In genomic region chr12:67220041-67220440, GRCm38 (mm10) we compare ENCODE assay signal across 7 mouse cellular contexts. TPM values are rescaled to one million over a fixed set of nuclear protein-coding genes. Genes with fewer than 3 reads are reported as not detected.
DNase-seq lines count a peak whose midpoint lies in the region; ATAC-seq lines count a peak whose summit lies in the region.

No protein-coding gene starts in this region.

- peaks cover 24% of the 10 kb centered on the region for H3K4me1 ChIP-seq in forebrain, embryonic 13.5 days

- 0% methylated on average over 6 of the region's 6 CpGs for WGBS in forebrain, embryonic 13.5 days

- peak; percentile 14 for DNase-seq in layer of hippocampus, adult 9-11 months
- no peak for DNase-seq in layer of hippocampus, postnatal 25 days (ENCODE audit: extremely low spot score in 1 of 2, low spot score in 1 of 2)
- peak; percentile 16 for DNase-seq in left cerebral cortex, postnatal 4 days
- peak; percentile 9 for DNase-seq in right cerebral cortex, postnatal 4 days
- no peak for DNase-seq in urinary bladder, postnatal 4 days (ENCODE audit: low spot score in 2 of 2)
- DNase-seq in spleen, postnatal 4 days (ENCODE audit: low spot score in 2 of 2), result no peak

- H3K9ac ChIP-seq in forebrain, embryonic 13.5 days, result peak overlapping the region; percentile 85

- H3K36me3 ChIP-seq in forebrain, embryonic 13.5 days (ENCODE audit: poor library complexity, severe bottlenecking), result no peaks in the 10 kb centered on the region

- ATAC-seq in forebrain, embryonic 13.5 days, result no peak

- 0 out of 2 replicates have a peak, but pooled peaks cover 2% of the 10 kb centered on the region for H3K27me3 ChIP-seq in forebrain, embryonic 13.5 days

- H3K27ac ChIP-seq in forebrain, embryonic 13.5 days, result peak overlapping the region; percentile 40; the same call in 1 of the 2 replicates

- H3K4me3 ChIP-seq in forebrain, embryonic 13.5 days, result peak overlapping the region; percentile 76

- peak overlapping the region; percentile 94 for H3K4me2 ChIP-seq in forebrain, embryonic 13.5 days

- intact Hi-C loops in left cerebral cortex, postnatal 4 days (cut with DNase I), result loop anchor here (5.0 to 10.0 kb wide), 4 partner anchors 1088 to 1875 kb away; no protein-coding TSS in a partner anchor

- H3K9me3 ChIP-seq in forebrain, embryonic 13.5 days (replicated peaks), result no peaks in the 10 kb centered on the region

RNA-seq across cellular contexts. Expression of gene Mdga2, which starts 2.3 kb away (rescaled TPM):
- 10 to 100 TPM; 35.9 to 50.8 TPM for total RNA-seq in layer of hippocampus, postnatal 25 days (2021)
- 8.3 and 9.9 TPM in 2 replicates for polyA plus RNA-seq in forebrain, embryonic 13.5 days (2015; fragmentation: Nextera tagmentation; extraction: Ambion mirVana)
- 10 to 100 TPM; 65.6 to 70.2 TPM for total RNA-seq in left cerebral cortex, postnatal 4 days (2021)

Comparison
In these comparisons a context has a peak if more than half of its experiments do, and no peak if none do; other contexts are left out.
1. DNase-seq: peak in layer of hippocampus, adult 9-11 months (single experiment), left cerebral cortex, postnatal 4 days (single experiment) and right cerebral cortex, postnatal 4 days (single experiment); none in layer of hippocampus, postnatal 25 days (0 of 2), urinary bladder, postnatal 4 days (0 of 2) and spleen, postnatal 4 days (0 of 2).